ENCODE assay signal across 18 mouse cellular contexts in genomic region chr14:106183985-106184384, GRCm38 (mm10).
"Had no signal": no experiment of that assay in that cellular context is flagged by ENCODE, and none has a peak within 500 bp of the region (broad histone marks: within the 10 kb centered on the region; RNA-seq: fewer than 3 reads in every experiment).

No protein-coding gene starts in this region.

- H3K9me3 ChIP-seq: midbrain, embryonic 10.5 days; neural tube, embryonic 13.5 days; neural tube, embryonic 15.5 days had no signal

- H3K27me3 ChIP-seq: neural tube, embryonic 13.5 days; neural tube, embryonic 15.5 days had no signal

- H3K4me2 ChIP-seq: lung, embryonic 14.5 days; neural tube, embryonic 13.5 days; neural tube, embryonic 15.5 days had no signal

- DNase-seq: lung, adult 18-20 months; lung, embryonic 14.5 days; lung, postnatal 10 days; lung, postnatal 4 days; midbrain, embryonic 14.5 days; retina, postnatal 1 day; right cerebral cortex, adult 18-20 months; right cerebral cortex, postnatal 25 days; right cerebral cortex, postnatal 4 days; spleen, adult 18-20 months; thymus, adult 18-20 months; thymus, postnatal 14 days; thymus, postnatal 36 days had no signal

- H3K36me3 ChIP-seq: midbrain, embryonic 10.5 days; neural tube, embryonic 13.5 days; neural tube, embryonic 15.5 days had no signal

- H3K4me1 ChIP-seq: neural tube, embryonic 13.5 days; neural tube, embryonic 15.5 days had no signal

- ATAC-seq: midbrain, embryonic 16.5 days had no signal

- H3K9ac ChIP-seq: lung, embryonic 14.5 days; neural tube, embryonic 13.5 days; neural tube, embryonic 15.5 days had no signal

- H3K27ac ChIP-seq: midbrain, embryonic 10.5 days; neural tube, embryonic 13.5 days; neural tube, embryonic 15.5 days had no signal

- H3K4me3 ChIP-seq: midbrain, embryonic 10.5 days; myocyte; neural tube, embryonic 13.5 days; neural tube, embryonic 15.5 days had no signal
